Mouse (Mus musculus) C2C12 (cell line): ENCODE measurements around the gene Klhdc4. TPM values are rescaled to one million over a fixed set of nuclear protein-coding genes. Genes with fewer than 3 reads are reported as not detected.

Source experiments
- H3K27me3 ChIP-seq: one replicate; pipeline ENCODE4 v1.6.1; 2011; ENCODE audit not compliant: control insufficient read depth, insufficient read depth, insufficient read length
- H3K36me3 ChIP-seq: one replicate; pipeline ENCODE4 v1.6.1; 2011; ENCODE audit not compliant: control insufficient read depth, insufficient read depth
- H3K4me3 ChIP-seq: one replicate; pipeline ENCODE4 v1.5.1; 2011; ENCODE audit warnings: mild to moderate bottlenecking, control low read depth; ENCODE audit not compliant: poor library complexity, insufficient read depth, severe bottlenecking
- H3K79me2 ChIP-seq: one replicate; pipeline ENCODE4 v1.6.1; 2011; ENCODE audit not compliant: control insufficient read depth, insufficient read depth
- H3K79me3 ChIP-seq: one replicate; pipeline ENCODE4 v1.6.1; 2011; ENCODE audit warnings: low read depth, control low read depth
- H3ac ChIP-seq: one replicate; pipeline ENCODE3; 2011; ENCODE audit warnings: low read depth; ENCODE audit not compliant: control insufficient read depth, insufficient read length
- CTCF ChIP-seq: IDR thresholded peaks from one replicate; pipeline ENCODE4 v1.5.1; 2011; ENCODE audit not compliant: control insufficient read depth, insufficient read depth, insufficient read length
- MYOD1 ChIP-seq: IDR thresholded peaks from one replicate; pipeline ENCODE4 v1.6.1; 2011; ENCODE audit warnings: low read depth; ENCODE audit not compliant: control insufficient read depth, insufficient read length
- MYOG ChIP-seq: IDR thresholded peaks from one replicate; pipeline ENCODE4 v1.6.1; 2011; ENCODE audit not compliant: control insufficient read depth, insufficient read length; ENCODE audit errors: extremely low read depth
- polyA plus RNA-seq: library from polyadenylated mRNA; unstranded; fragments of >200 nt; fragmentation: generic; extraction: Trizol; gene quantifications from one replicate; pipeline ENCODE4 v1.2.1, GENCODE M21; 2012; ENCODE audit warnings: missing spikeins

Gene Klhdc4
- polyA plus RNA-seq, 1 experiment, result 53.5 TPM

- Histone ChIP-seq H3K79me2 (no peaks in the 10 kb centered on the region), H3K79me3 (no peaks in the 10 kb centered on the region), H3K4me3 (no peak overlapping the region), H3K36me3 (no peaks in the 10 kb centered on the region), H3ac (no peak overlapping the region), H3K27me3 (peaks cover 56% of the 10 kb centered on the region)
- TF ChIP-seq CTCF (no peak), MYOD1 (no peak), MYOG (no peak)
Measured at GRCm38 (mm10) chr8:121749501-121749900, 79.9 kb downstream of the Klhdc4 start.

Other genes with a start within 250 kb of the Klhdc4 start
- 101 TPM for gene Map1lc3b, start 239.2 kb downstream of the Klhdc4 start, polyA plus RNA-seq
- gene Zcchc14, start 176.7 kb downstream of the Klhdc4 start, polyA plus RNA-seq, result 18.2 TPM
- 0.02 TPM for gene Jph3, start 99.9 kb downstream of the Klhdc4 start, polyA plus RNA-seq
- 112 TPM for gene Slc7a5, start 78.1 kb upstream of the Klhdc4 start, polyA plus RNA-seq
- gene Car5a, start 115.3 kb upstream of the Klhdc4 start, polyA plus RNA-seq, result not detected
- 25.9 TPM for gene Banp, start 120.2 kb upstream of the Klhdc4 start, polyA plus RNA-seq